Mouse (Mus musculus): Measurements from ENCODE around the gene Dhrs2.

The Dhrs2 gene

DNA sequence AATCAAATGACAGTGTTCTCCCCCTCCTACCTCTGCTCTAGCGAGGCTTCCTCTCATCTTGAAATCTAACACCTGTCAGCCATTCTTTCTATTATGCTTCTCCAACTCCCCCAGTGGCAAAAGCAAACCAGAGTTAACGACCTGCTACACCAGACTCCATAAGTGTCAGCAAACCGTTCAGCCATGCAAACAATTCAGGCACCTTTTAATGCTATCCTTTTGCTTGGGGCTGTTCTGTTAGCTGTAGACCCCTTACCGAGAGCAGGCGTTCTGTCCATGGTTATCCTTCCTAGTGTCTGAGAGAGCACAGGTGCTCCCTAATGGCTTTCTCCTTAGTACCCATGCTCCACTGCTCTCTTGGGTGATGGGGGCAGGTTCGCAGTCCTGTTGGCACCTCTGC, 25.4 kb downstream of the Dhrs2 start:
- in situ Hi-C loops (cut with MboI, MseI) = no loop called here

DNA sequence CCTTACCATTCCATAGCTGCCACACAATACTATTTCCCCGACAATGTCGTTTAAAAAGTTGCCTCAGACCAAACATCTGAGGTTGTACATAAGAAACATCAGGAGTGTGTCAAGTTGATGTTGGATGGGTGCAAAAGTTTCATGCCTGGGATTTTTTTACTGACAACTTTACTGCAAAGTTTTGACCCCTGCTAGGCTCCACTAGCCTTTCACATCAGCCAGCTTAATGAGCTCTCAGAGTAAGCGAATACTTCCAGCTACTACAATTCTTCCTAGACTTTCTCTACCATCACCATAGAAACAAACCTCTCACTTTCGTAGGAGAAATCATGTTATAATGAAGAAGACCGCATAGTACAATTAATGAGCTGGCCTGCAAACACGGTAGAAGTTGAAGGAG, 26.5 kb downstream of the Dhrs2 start:
- in situ Hi-C loops (cut with MboI, MseI) = no loop called here

DNA sequence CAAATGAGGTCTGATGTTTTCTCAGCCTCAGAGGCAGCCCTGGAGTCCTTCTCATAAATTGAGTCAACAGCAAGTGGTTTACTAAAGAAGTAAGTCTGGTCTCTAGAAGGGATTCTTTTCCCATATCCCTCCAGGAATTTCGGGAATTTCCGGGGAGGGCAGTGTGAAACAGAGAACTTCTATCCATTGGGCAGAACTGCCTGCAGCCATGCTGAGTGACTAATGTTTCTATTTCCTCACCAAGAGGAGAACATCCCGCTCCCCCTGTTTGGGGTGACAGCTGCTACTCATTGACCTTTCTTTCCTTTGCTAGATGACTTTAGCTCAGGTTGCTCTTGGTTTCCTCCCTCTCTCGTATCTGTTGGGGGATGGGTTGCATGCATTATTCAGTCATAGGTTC, 31.8 kb downstream of the Dhrs2 start:
- in situ Hi-C loops (cut with MboI, MseI) = no loop called here

DNA sequence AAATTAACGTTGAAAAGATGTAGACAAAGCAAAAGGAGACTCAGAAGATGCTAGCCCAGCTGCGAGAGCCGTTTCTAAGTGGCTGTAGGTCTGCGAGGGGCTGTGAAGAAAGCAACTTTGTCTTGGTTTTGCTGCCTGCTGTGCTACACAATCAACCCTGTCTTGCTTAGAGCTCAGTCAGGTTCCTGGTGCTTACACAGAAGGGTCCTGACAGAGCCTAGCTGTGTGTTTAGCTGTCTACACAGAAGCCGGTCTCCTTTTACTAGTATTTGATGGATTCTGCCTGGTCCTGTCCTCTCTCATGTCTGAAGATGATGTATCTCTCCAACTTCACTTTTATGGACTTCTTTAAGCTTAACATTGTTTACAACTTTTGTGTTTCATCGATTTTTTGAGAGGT, 33.6 kb downstream of the Dhrs2 start:
- in situ Hi-C loops (cut with MboI, MseI) = no loop called here

DNA sequence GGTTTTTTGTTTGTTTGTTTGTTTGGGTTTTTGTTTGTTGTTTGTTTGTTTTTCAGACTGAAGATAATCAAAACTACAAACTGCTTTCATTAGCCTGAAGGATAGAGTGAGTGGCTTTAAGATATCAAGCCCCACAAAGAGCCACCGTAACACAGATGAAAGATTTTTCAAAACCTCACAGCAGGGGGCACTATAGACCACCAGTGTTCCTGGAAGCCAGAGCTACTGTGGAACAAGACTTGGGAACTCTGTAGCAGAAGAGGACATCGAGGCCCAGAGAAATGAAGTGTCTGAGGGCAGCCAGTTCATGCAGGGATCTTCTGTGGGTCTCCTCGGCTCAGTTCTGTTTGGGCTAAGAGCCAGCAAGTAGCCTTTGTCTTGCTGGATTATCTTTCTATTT, 49.4 kb downstream of the Dhrs2 start:
- in situ Hi-C loops (cut with MboI, MseI) = no loop called here

DNA sequence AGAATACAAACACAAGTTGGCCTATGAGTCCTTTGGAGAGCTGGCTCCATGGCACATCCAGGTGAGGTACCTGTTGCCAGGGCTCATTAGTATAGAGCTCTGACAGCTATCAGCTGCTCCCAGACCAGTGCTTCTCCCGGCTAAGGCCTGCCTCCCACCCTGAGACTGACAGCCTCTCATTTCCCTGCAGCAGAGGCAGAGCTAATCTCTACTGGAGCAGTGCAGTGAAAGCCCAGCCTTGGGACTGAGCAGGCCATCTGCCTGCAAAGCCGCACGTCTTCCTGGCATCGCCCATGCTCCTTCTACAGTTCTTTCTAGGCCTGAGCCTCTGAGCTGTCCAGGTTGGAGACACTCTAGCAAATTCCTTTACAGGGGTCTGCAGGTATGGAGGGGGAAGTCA, 51.2 kb downstream of the Dhrs2 start:
- in situ Hi-C loops (cut with MboI, MseI) = no loop called here

DNA sequence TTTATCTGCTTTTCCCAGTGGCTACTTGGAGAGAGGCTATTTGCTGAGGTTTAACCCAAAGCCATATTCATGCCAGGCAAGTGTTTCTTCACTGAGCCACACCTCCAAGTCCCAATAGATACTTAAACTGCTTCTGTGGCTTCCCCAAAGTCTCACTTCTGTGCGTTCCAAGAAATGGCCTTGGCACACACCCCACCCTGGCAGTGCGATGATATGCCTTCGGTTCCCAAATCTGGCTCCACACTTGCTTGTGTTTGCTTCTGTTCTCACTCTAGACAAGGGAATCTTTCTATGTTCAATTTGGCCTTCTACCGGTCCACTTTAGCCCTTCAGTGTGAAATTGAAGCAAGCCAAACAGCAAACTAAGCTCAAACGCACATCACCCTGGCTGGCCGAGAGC, 53.0 kb downstream of the Dhrs2 start:
- in situ Hi-C loops (cut with MboI, MseI) = loop anchor here (5.0 kb wide), 1 partner anchor 167 kb away; no protein-coding TSS in a partner anchor

DNA sequence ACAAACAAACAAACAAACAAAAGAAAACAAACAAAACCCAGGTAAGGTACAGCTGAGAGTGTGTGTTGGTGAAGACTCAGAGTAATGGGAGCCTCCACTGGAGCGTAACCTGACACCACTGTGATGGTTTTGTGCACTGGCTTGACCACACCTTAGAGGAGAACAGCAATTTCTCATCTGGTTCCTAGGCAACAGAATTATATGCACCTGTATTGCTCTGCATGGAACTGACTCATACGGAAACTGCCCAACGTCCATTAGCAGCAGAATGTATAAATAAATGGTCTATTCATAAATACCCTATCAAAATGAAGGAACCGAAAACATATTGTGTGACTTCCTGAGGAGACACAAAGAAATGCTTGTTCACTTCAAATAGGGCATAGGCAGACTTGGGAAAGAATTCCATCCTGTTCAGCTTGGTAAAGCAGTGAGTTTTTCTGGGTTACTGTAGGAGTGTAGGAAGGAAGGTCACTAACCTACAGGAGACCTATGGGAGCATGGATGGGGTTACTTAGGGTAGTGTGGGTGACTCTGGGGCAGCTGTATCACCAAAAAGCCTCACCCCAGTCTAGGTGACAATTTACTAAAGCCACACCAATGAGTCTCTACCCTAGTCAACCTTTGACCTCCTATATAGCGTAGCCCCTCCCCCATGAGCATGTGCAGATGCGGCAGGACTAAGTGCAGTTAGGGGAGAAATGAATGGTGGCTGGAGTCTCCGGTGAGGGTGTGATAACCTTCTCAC, 57.7 kb downstream of the Dhrs2 start:
- in situ Hi-C loops (cut with MboI, MseI) = loop anchor here (5.0 kb wide), 1 partner anchor 163 kb away; no protein-coding TSS in a partner anchor

All from T-helper 2 cell (primary cell).